Mouse (Mus musculus) liver, embryonic 16.5 days (tissue): ENCODE measurements at regions not wholly inside any gene's neighbourhood (a gene's known extent, or its start where the extent isn't known, plus 50 kb on each side); places are given as distances from the start of the nearest gene placed in this dataset.

Experiments
- ATAC-seq: fragments of 200-750 bp; cut with Nextera tagmentation; 2 replicates; pipeline ENCODE4 v1.8.0; 2017; ENCODE audit warnings: low read depth, mild to moderate bottlenecking, moderate number of reproducible peaks, moderate library complexity
- H3K27ac ChIP-seq: fragments of 300-500 bp; sonication (generic); 2 replicates; pipeline ENCODE4 v1.5.1; 2014; ENCODE audit warnings: mild to moderate bottlenecking, low read length
- H3K27me3 ChIP-seq: fragments of 300-500 bp; sonication (generic); 2 replicates; pipeline ENCODE4 v1.6.1; 2014; ENCODE audit warnings: low read depth, low read length, mixed read lengths; ENCODE audit not compliant: control insufficient read depth, insufficient read depth
- H3K36me3 ChIP-seq: fragments of 300-500 bp; sonication (generic); 2 replicates; pipeline ENCODE4 v1.6.1; 2014; ENCODE audit warnings: mild to moderate bottlenecking; ENCODE audit not compliant: control insufficient read depth, insufficient read depth
- H3K4me1 ChIP-seq: fragments of 300-500 bp; sonication (generic); 2 replicates; pipeline ENCODE4 v1.6.1; 2014; ENCODE audit warnings: low read depth, low read length, mixed read lengths; ENCODE audit not compliant: control insufficient read depth
- H3K4me2 ChIP-seq: fragments of 300-500 bp; sonication (generic); 2 replicates; pipeline ENCODE4 v1.6.1; 2014; ENCODE audit warnings: low read depth, low read length, mixed read lengths
- H3K4me3 ChIP-seq: fragments of 300-500 bp; sonication (generic); 2 replicates; pipeline ENCODE4 v1.5.1; 2014; ENCODE audit warnings: low read depth, mild to moderate bottlenecking, low read length
- H3K9ac ChIP-seq: fragments of 300-500 bp; sonication (generic); 2 replicates; pipeline ENCODE4 v1.6.1; 2014; ENCODE audit warnings: low read depth, low read length
- H3K9me3 ChIP-seq: fragments of 300-500 bp; sonication (generic); replicated peaks from 2 replicates; pipeline ENCODE4 v1.6.1; 2016; ENCODE audit warnings: low read length; ENCODE audit not compliant: control insufficient read depth
- WGBS: fragments of 180-500 bp; shearing (Covaris S2); extraction: QIAGEN DNeasy Blood & Tissue Kit; methylation state at CpG from one replicate; pipeline ENCODE4 v1.1.7; 2014; ENCODE audit not compliant: insufficient replicate concordance; 5-methylcytosine and 5-hydroxymethylcytosine counted together

GRCm38 (mm10) chr8:12158188-12158587, 120.4 kb upstream of the A230072I06Rik start:
- Histone ChIP-seq H3K27ac (no peak overlapping the region), H3K4me2 (no peak overlapping the region), H3K36me3 (no peaks in the 10 kb centered on the region), H3K27me3 (no peaks in the 10 kb centered on the region; the same call in 1 of the 2 replicates), H3K9ac (no peak overlapping the region), H3K4me3 (no peak overlapping the region), H3K9me3 (no peaks in the 10 kb centered on the region), H3K4me1 (no peaks in the 10 kb centered on the region)
- WGBS: 56% methylated on average over 9 of the region's 9 CpGs
- ATAC-seq: no peak

GRCm38 (mm10) chr8:12162921-12163705, 115.5 kb upstream of the A230072I06Rik start:
- no peak overlapping the region for H3K27ac ChIP-seq
- no peaks in the 10 kb centered on the region for H3K36me3 ChIP-seq
- H3K27me3 ChIP-seq: no peaks in the 10 kb centered on the region; the same call in 1 of the 2 replicates
- H3K4me3 ChIP-seq: no peak overlapping the region
- no peak overlapping the region for H3K9ac ChIP-seq
- no peaks in the 10 kb centered on the region for H3K4me1 ChIP-seq
- no peak overlapping the region for H3K4me2 ChIP-seq
- no peak for ATAC-seq
- WGBS: 25% methylated on average over 22 of the region's 22 CpGs
- no peaks in the 10 kb centered on the region for H3K9me3 ChIP-seq

GRCm38 (mm10) chr8:12165487-12166152, 113.0 kb upstream of the A230072I06Rik start:
- H3K4me3 ChIP-seq: no peak overlapping the region
- H3K27me3 ChIP-seq: no peaks in the 10 kb centered on the region; the same call in 1 of the 2 replicates
- H3K9ac ChIP-seq: no peak overlapping the region
- no peak overlapping the region for H3K4me2 ChIP-seq
- no peak for ATAC-seq
- H3K27ac ChIP-seq: no peak overlapping the region
- no peaks in the 10 kb centered on the region for H3K36me3 ChIP-seq
- no peaks in the 10 kb centered on the region for H3K4me1 ChIP-seq
- no peaks in the 10 kb centered on the region for H3K9me3 ChIP-seq
- 69% methylated on average over 23 of the region's 23 CpGs for WGBS

- 66% methylated on average over 12 of the region's 12 CpGs for WGBS
- H3K27me3 ChIP-seq: no peaks in the 10 kb centered on the region
- no peak overlapping the region for H3K4me2 ChIP-seq
- H3K4me3 ChIP-seq: no peak overlapping the region
- no peak for ATAC-seq
- H3K36me3 ChIP-seq: no peaks in the 10 kb centered on the region
- no peak overlapping the region for H3K27ac ChIP-seq
- H3K9me3 ChIP-seq: no peaks in the 10 kb centered on the region
- H3K4me1 ChIP-seq: no peaks in the 10 kb centered on the region
- H3K9ac ChIP-seq: no peak overlapping the region
Observed at GRCm38 (mm10) chr8:12171788-12172187, 106.8 kb upstream of the A230072I06Rik start.

GRCm38 (mm10) chr8:12175496-12175895, 103.1 kb upstream of the A230072I06Rik start:
- Histone ChIP-seq H3K9me3 (no peaks in the 10 kb centered on the region), H3K4me2 (no peak overlapping the region), H3K27ac (no peak overlapping the region), H3K4me3 (no peak overlapping the region), H3K36me3 (no peaks in the 10 kb centered on the region), H3K9ac (no peak overlapping the region), H3K27me3 (no peaks in the 10 kb centered on the region), H3K4me1 (no peaks in the 10 kb centered on the region)
- WGBS: 60% methylated on average over 13 of the region's 13 CpGs
- ATAC-seq: no peak

- Histone ChIP-seq H3K4me1 (no peaks in the 10 kb centered on the region), H3K9ac (no peak overlapping the region), H3K36me3 (no peaks in the 10 kb centered on the region), H3K4me2 (no peak overlapping the region), H3K4me3 (no peak overlapping the region), H3K27me3 (no peaks in the 10 kb centered on the region), H3K9me3 (no peaks in the 10 kb centered on the region), H3K27ac (no peak overlapping the region)
- no peak for ATAC-seq
- WGBS: 60% methylated on average over 4 of the region's 4 CpGs
Observed at GRCm38 (mm10) chr8:12184666-12185065, 94.0 kb upstream of the A230072I06Rik start.

GRCm38 (mm10) chr8:12187366-12187765, 91.3 kb upstream of the A230072I06Rik start:
- no peak overlapping the region for H3K4me3 ChIP-seq
- no peaks in the 10 kb centered on the region for H3K27me3 ChIP-seq
- ATAC-seq: no peak
- H3K9me3 ChIP-seq: no peaks in the 10 kb centered on the region
- H3K27ac ChIP-seq: no peak overlapping the region
- H3K4me1 ChIP-seq: no peaks in the 10 kb centered on the region
- no peak overlapping the region for H3K4me2 ChIP-seq
- H3K9ac ChIP-seq: no peak overlapping the region
- 52% methylated on average over 3 of the region's 3 CpGs for WGBS
- no peaks in the 10 kb centered on the region for H3K36me3 ChIP-seq

- ATAC-seq: no peak
- H3K9ac ChIP-seq: no peak overlapping the region
- H3K9me3 ChIP-seq: no peaks in the 10 kb centered on the region
- no peaks in the 10 kb centered on the region for H3K4me1 ChIP-seq
- no peak overlapping the region for H3K27ac ChIP-seq
- no peaks in the 10 kb centered on the region for H3K27me3 ChIP-seq
- WGBS: 70% methylated on average over 5 of the region's 5 CpGs
- no peaks in the 10 kb centered on the region for H3K36me3 ChIP-seq
- no peak overlapping the region for H3K4me2 ChIP-seq
- H3K4me3 ChIP-seq: no peak overlapping the region
Observed at GRCm38 (mm10) chr8:12188451-12188850, 90.2 kb upstream of the A230072I06Rik start.

- WGBS: 55% methylated on average over 4 of the region's 4 CpGs
Observed at GRCm38 (mm10) chr8:12188960-12189359, 89.7 kb upstream of the A230072I06Rik start.

More at GRCm38 (mm10) chr8:12188960-12189359, 89.7 kb upstream of the A230072I06Rik start:
- Histone ChIP-seq H3K9ac (no peak overlapping the region), H3K27me3 (no peaks in the 10 kb centered on the region), H3K4me3 (no peak overlapping the region), H3K27ac (no peak overlapping the region), H3K4me1 (no peaks in the 10 kb centered on the region), H3K4me2 (no peak overlapping the region), H3K9me3 (no peaks in the 10 kb centered on the region), H3K36me3 (no peaks in the 10 kb centered on the region)
- no peak for ATAC-seq
